8 mouse cellular contexts compared by ENCODE assay signal in genomic region chr17:35736280-35736960, GRCm38 (mm10). TPM values are rescaled to one million over a fixed set of nuclear protein-coding genes. Genes with fewer than 3 reads are reported as not detected.
A peak's percentile ranks its signal among the peaks of the same experiment; 100 is the strongest.
DNase-seq lines count a peak whose midpoint lies in the region; ATAC-seq lines count a peak whose summit lies in the region.

No protein-coding gene starts in this region.

- no peaks in the 10 kb centered on the region for H3K4me1 ChIP-seq in intestine, embryonic 16.5 days (ENCODE audit: control insufficient read depth, insufficient read depth, low read length)
- H3K4me1 ChIP-seq in midbrain, embryonic 14.5 days (ENCODE audit: control insufficient read depth, insufficient read depth, low read length), result no peaks in the 10 kb centered on the region

- no peak for ATAC-seq in cerebellum, adult (ENCODE audit: insufficient number of reproducible peaks, low FRiP score, low TSS enrichment)
- ATAC-seq in intestine, embryonic 16.5 days, result peak; percentile 27; the same call in 1 of the 2 replicates
- ATAC-seq in midbrain, embryonic 14.5 days (ENCODE audit: low FRiP score, low TSS enrichment), result no peak

- H3K9me3 ChIP-seq in intestine, embryonic 16.5 days (ENCODE audit: control insufficient read depth, low read length), result no peaks in the 10 kb centered on the region
- no peaks in the 10 kb centered on the region for H3K9me3 ChIP-seq in midbrain, embryonic 14.5 days (ENCODE audit: control insufficient read depth, low read length)

- H3K36me3 ChIP-seq in intestine, embryonic 16.5 days (ENCODE audit: control insufficient read depth, insufficient read depth, low read length), result no peaks in the 10 kb centered on the region
- H3K36me3 ChIP-seq in midbrain, embryonic 14.5 days (ENCODE audit: control insufficient read depth, insufficient read depth, low read length), result no peaks in the 10 kb centered on the region

- no peak overlapping the region for H3K9ac ChIP-seq in intestine, embryonic 16.5 days (ENCODE audit: low read depth, low read length)
- H3K9ac ChIP-seq in midbrain, embryonic 14.5 days (replicated peaks; ENCODE audit: low read length), result no peak overlapping the region

- no peak overlapping the region for H3K27ac ChIP-seq in intestine, embryonic 16.5 days (ENCODE audit: low read length)
- H3K27ac ChIP-seq in midbrain, embryonic 14.5 days (replicated peaks; ENCODE audit: low read depth, low read length), result no peak overlapping the region

- H3K27me3 ChIP-seq in intestine, embryonic 16.5 days (replicated peaks; ENCODE audit: control insufficient read depth, insufficient read depth, low read length), result no peaks in the 10 kb centered on the region
- no peaks in the 10 kb centered on the region; the same call in 1 of the 2 replicates for H3K27me3 ChIP-seq in midbrain, embryonic 14.5 days (ENCODE audit: control insufficient read depth, insufficient read depth, low read length)

- WGBS in intestine, embryonic 16.5 days, result 42% methylated on average over 12 of the region's 12 CpGs
- 35% methylated on average over 12 of the region's 12 CpGs for WGBS in midbrain, embryonic 14.5 days

- intact Hi-C loops in left cerebral cortex, postnatal 4 days (cut with DNase I), result loop anchor here (5.0 kb wide), 1 partner anchor 154 kb away; no protein-coding TSS in a partner anchor

- peak; percentile 48 for DNase-seq in cerebellum, adult 11 months
- DNase-seq in embryo, embryonic 10 days (ENCODE audit: low spot score), result peak; percentile 81
- peak; percentile 66 to 69 for DNase-seq in gastrocnemius, postnatal 4 days (ENCODE audit: low spot score in 2 of 2)
- DNase-seq in left cerebral cortex, postnatal 4 days, result peak; percentile 77
- peak; percentile 74 for DNase-seq in midbrain, embryonic 14.5 days
- peak; percentile 66 to 86 for DNase-seq in spleen, postnatal 10 days (ENCODE audit: low spot score in 2 of 2)

- H3K4me3 ChIP-seq in intestine, embryonic 16.5 days (ENCODE audit: low read length), result no peak overlapping the region
- H3K4me3 ChIP-seq in midbrain, embryonic 14.5 days (replicated peaks; ENCODE audit: low read depth, low read length), result no peak overlapping the region

- no peak overlapping the region for H3K4me2 ChIP-seq in intestine, embryonic 16.5 days (ENCODE audit: low read depth, low read length)
- H3K4me2 ChIP-seq in midbrain, embryonic 14.5 days (ENCODE audit: low read length), result no peak overlapping the region

RNA-seq across cellular contexts. Expression of gene Ddr1, which starts 32.0 kb away (rescaled TPM):
- 10 to 100 TPM; 69.6 to 71.4 TPM for total RNA-seq in gastrocnemius, postnatal 4 days (2021)
- 54.1 and 57.1 TPM in 2 replicates for polyA plus RNA-seq in intestine, embryonic 16.5 days (2015; fragmentation: Nextera tagmentation; extraction: Ambion mirVana)
- total RNA-seq in left cerebral cortex, postnatal 4 days (2021), result 10 to 100 TPM; 42.6 to 50.1 TPM
- 52.9 and 87.2 TPM in 2 replicates for polyA plus RNA-seq in midbrain, embryonic 14.5 days (2014; fragmentation: Nextera tagmentation; extraction: Ambion mirVana)
